Mouse (Mus musculus): ENCODE measurements around the gene Ubtd1. TPM values are rescaled to one million over a fixed set of nuclear protein-coding genes. Genes with fewer than 3 reads are reported as not detected.

Ubtd1 gene
- polyA plus RNA-seq, 1 experiment from 2014 or later = 21.3 TPM

- Histone ChIP-seq H3K36me3 (ENCODE audit: insufficient read depth, low read length) (no peaks in the 10 kb centered on the region; the same call in 1 of the 2 replicates), H3K4me1 (ENCODE audit: insufficient read depth, low read depth, low read length) (peaks cover 2% of the 10 kb centered on the region; the same call in 1 of the 2 replicates), H3K27me3 (replicated peaks; ENCODE audit: insufficient read depth, low read length) (no peaks in the 10 kb centered on the region), H3K4me2 (replicated peaks; ENCODE audit: low read depth, low read length) (no peak overlapping the region), H3K9ac (replicated peaks; ENCODE audit: low read depth) (no peak overlapping the region), H3K27ac (ENCODE audit: low read length) (no peak overlapping the region), H3K9me3 (ENCODE audit: low read length) (no peaks in the 10 kb centered on the region), H3K4me3 (ENCODE audit: low read depth, low read length) (no peak overlapping the region)
- no peak for TF ChIP-seq CTCF (IDR thresholded peaks at IDR 0.05)
- TF ChIP-seq EP300 (IDR thresholded peaks at IDR 0.05) = no peak
- no peak for ATAC-seq
- WGBS = 59% methylated on average over 8 of the region's 8 CpGs
- DNase-seq (ENCODE audit: low spot score) = peak; percentile 28
Observed at GRCm38 (mm10) chr19:42006568-42006967, 25.0 kb downstream of the Ubtd1 start.

GRCm38 (mm10) chr19:42008586-42008985 is 27.0 kb downstream of the Ubtd1 start:
- TF ChIP-seq EP300 (IDR thresholded peaks at IDR 0.05) (no peak), CTCF (IDR thresholded peaks at IDR 0.05) (no peak)
- H3K4me3 ChIP-seq (ENCODE audit: low read depth, low read length) = no peak overlapping the region
- 52% methylated on average over 3 of the region's 3 CpGs for WGBS
- H3K27ac ChIP-seq (ENCODE audit: low read length) = no peak overlapping the region
- no peaks in the 10 kb centered on the region; the same call in 1 of the 2 replicates for H3K4me1 ChIP-seq (ENCODE audit: insufficient read depth, low read depth, low read length)
- no peaks in the 10 kb centered on the region; the same call in 1 of the 2 replicates for H3K36me3 ChIP-seq (ENCODE audit: insufficient read depth, low read length)
- H3K27me3 ChIP-seq (replicated peaks; ENCODE audit: insufficient read depth, low read length) = no peaks in the 10 kb centered on the region
- DNase-seq (ENCODE audit: low spot score) = no peak
- no peak overlapping the region for H3K4me2 ChIP-seq (replicated peaks; ENCODE audit: low read depth, low read length)
- no peaks in the 10 kb centered on the region for H3K9me3 ChIP-seq (ENCODE audit: low read length)
- no peak overlapping the region for H3K9ac ChIP-seq (replicated peaks; ENCODE audit: low read depth)
- no peak for ATAC-seq

- DNase-seq (ENCODE audit: low spot score) (peak; percentile 18), ATAC-seq (no peak)
- no peaks in the 10 kb centered on the region for H3K9me3 ChIP-seq (ENCODE audit: low read length)
- H3K36me3 ChIP-seq (ENCODE audit: insufficient read depth, low read length) = no peaks in the 10 kb centered on the region; the same call in 1 of the 2 replicates
- no peaks in the 10 kb centered on the region for H3K27me3 ChIP-seq (replicated peaks; ENCODE audit: insufficient read depth, low read length)
- no peak overlapping the region for H3K9ac ChIP-seq (replicated peaks; ENCODE audit: low read depth)
- no peak overlapping the region for H3K4me3 ChIP-seq (ENCODE audit: low read depth, low read length)
- H3K27ac ChIP-seq (ENCODE audit: low read length) = no peak overlapping the region
- TF ChIP-seq EP300 (IDR thresholded peaks at IDR 0.05) = no peak
- TF ChIP-seq CTCF (IDR thresholded peaks at IDR 0.05) = no peak
- 38% methylated on average over 7 of the region's 7 CpGs for WGBS
- no peak overlapping the region for H3K4me2 ChIP-seq (replicated peaks; ENCODE audit: low read depth, low read length)
- no peaks in the 10 kb centered on the region; the same call in 1 of the 2 replicates for H3K4me1 ChIP-seq (ENCODE audit: insufficient read depth, low read depth, low read length)
Observed at GRCm38 (mm10) chr19:42009067-42009466, 27.5 kb downstream of the Ubtd1 start.

GRCm38 (mm10) chr19:42010436-42010835 is 28.9 kb downstream of the Ubtd1 start:
- Histone ChIP-seq H3K4me1 (ENCODE audit: insufficient read depth, low read depth, low read length) (no peaks in the 10 kb centered on the region), H3K4me3 (ENCODE audit: low read depth, low read length) (no peak overlapping the region), H3K9ac (replicated peaks; ENCODE audit: low read depth) (no peak overlapping the region), H3K4me2 (replicated peaks; ENCODE audit: low read depth, low read length) (no peak overlapping the region), H3K36me3 (ENCODE audit: insufficient read depth, low read length) (no peaks in the 10 kb centered on the region; the same call in 1 of the 2 replicates), H3K27ac (ENCODE audit: low read length) (no peak overlapping the region), H3K9me3 (ENCODE audit: low read length) (no peaks in the 10 kb centered on the region), H3K27me3 (replicated peaks; ENCODE audit: insufficient read depth, low read length) (no peaks in the 10 kb centered on the region)
- 75% methylated on average over 4 of the region's 4 CpGs for WGBS
- ATAC-seq (no peak), DNase-seq (ENCODE audit: low spot score) (no peak)
- TF ChIP-seq CTCF (IDR thresholded peaks at IDR 0.05) (no peak), EP300 (IDR thresholded peaks at IDR 0.05) (no peak)

DNA sequence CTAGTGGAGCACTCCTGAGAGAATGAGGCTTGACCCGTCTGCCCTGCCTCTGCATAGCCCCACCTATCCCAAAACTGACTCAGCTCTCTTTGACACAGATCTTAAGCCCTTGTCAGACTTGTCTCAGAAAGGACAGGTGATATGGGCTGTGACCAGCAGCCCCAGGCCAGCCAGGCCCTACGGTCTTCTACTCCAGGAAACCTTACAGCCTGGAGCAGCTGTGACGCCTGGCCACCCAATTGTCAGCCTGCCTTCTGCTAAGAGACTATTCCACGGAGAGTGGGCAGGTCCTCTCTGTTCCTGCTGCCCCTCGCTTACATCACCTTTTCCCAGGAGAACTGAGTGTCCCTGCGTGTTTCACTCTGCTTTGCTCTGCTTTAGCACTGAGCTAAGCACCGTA is 29.6 kb downstream of the Ubtd1 start:
- DNase-seq (ENCODE audit: low spot score) (no peak), ATAC-seq (no peak)
- Histone ChIP-seq H3K4me1 (ENCODE audit: insufficient read depth, low read depth, low read length) (peaks cover 4% of the 10 kb centered on the region; the same call in 1 of the 2 replicates), H3K9ac (replicated peaks; ENCODE audit: low read depth) (no peak overlapping the region), H3K27ac (ENCODE audit: low read length) (no peak overlapping the region), H3K4me2 (replicated peaks; ENCODE audit: low read depth, low read length) (no peak overlapping the region), H3K4me3 (ENCODE audit: low read depth, low read length) (no peak overlapping the region), H3K36me3 (ENCODE audit: insufficient read depth, low read length) (no peaks in the 10 kb centered on the region; the same call in 1 of the 2 replicates), H3K27me3 (replicated peaks; ENCODE audit: insufficient read depth, low read length) (no peaks in the 10 kb centered on the region), H3K9me3 (ENCODE audit: low read length) (no peaks in the 10 kb centered on the region)
- TF ChIP-seq EP300 (IDR thresholded peaks at IDR 0.05) (no peak), CTCF (IDR thresholded peaks at IDR 0.05) (no peak)
- WGBS = 74% methylated on average over 7 of the region's 7 CpGs

DNA sequence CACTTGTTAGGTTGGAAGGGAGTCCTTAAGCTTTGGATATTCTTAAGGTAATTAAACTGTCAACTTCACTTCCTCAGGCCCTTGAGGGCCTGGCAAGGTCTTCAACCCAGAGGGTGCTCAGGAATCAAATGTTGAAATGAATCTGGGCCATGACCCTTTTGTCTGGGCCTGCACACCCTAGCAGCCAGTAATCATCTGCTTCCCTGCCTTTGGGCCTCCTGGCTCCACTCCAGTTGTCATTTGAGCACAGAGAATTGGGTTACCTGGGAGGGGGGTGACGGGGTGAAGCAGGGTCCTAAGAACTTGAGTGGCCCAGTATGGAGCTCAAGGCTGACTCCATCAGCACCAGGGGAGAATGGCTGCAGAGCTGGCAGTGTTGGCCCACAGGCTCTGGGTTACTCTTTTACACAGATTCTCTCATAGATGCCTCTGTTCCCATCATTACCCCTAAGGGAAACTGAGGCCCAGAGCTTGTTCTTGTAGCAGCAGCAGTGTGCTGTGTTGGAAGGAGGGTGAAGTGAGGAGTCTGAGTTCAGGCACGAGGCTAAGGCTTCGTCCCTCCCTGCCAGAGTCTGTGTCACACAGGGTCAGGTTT is 32.8 kb downstream of the Ubtd1 start:
- no peak for DNase-seq (ENCODE audit: low spot score)
- no peak overlapping the region for H3K9ac ChIP-seq (replicated peaks; ENCODE audit: low read depth)
- H3K4me1 ChIP-seq (ENCODE audit: insufficient read depth, low read depth, low read length) = peaks cover 14% of the 10 kb centered on the region
- no peak overlapping the region for H3K4me3 ChIP-seq (ENCODE audit: low read depth, low read length)
- H3K9me3 ChIP-seq (ENCODE audit: low read length) = no peaks in the 10 kb centered on the region
- TF ChIP-seq CTCF (IDR thresholded peaks at IDR 0.05) (no peak), EP300 (IDR thresholded peaks at IDR 0.05) (no peak)
- no peaks in the 10 kb centered on the region; the same call in 1 of the 2 replicates for H3K36me3 ChIP-seq (ENCODE audit: insufficient read depth, low read length)
- no peak for ATAC-seq
- H3K4me2 ChIP-seq (replicated peaks; ENCODE audit: low read depth, low read length) = no peak overlapping the region
- no peak overlapping the region for H3K27ac ChIP-seq (ENCODE audit: low read length)
- 91% methylated on average over 3 of the region's 3 CpGs for WGBS
- no peaks in the 10 kb centered on the region for H3K27me3 ChIP-seq (replicated peaks; ENCODE audit: insufficient read depth, low read length)
